Mouse (Mus musculus) E14TG2a.4 (cell line): ENCODE measurements around the gene Tbx4.

Experiments used
- CTCF ChIP-seq: conservative IDR thresholded peaks from 2 replicates; pipeline ENCODE4 v1.5.1; 2014; ENCODE audit warnings: low read length
- NANOG ChIP-seq: IDR thresholded peaks from 2 replicates; pipeline ENCODE4 v1.6.1; 2014; ENCODE audit warnings: borderline replicate concordance, low read length, mixed read lengths

- TF ChIP-seq CTCF (no peak), NANOG (no peak)
Observed at GRCm38 (mm10) chr11:85837291-85837647, 49.0 kb upstream of the Tbx4 start.
